Mouse (Mus musculus) MEL (cell line): ENCODE data around the gene Aco2. TPM values are rescaled to one million over a fixed set of nuclear protein-coding genes. Genes with fewer than 3 reads are reported as not detected.

Experiments used
- DNase-seq: peaks from one replicate; pipeline ENCODE4 v3.0.0; 2011; ENCODE audit warnings: low read depth, low spot score
- H3K27ac ChIP-seq: 2 replicates; pipeline ENCODE4 v1.5.1; 2012; ENCODE audit warnings: low read depth, mild to moderate bottlenecking, control low read depth, low read length, moderate library complexity; ENCODE audit not compliant: control insufficient read depth
- H3K27me3 ChIP-seq, 2 experiments: fragments of 150-350 bp in 1 of 2; sonication (generic) in 1 of 2; 2 replicates each; pipeline ENCODE4 v1.6.1; 2012; ENCODE audit warnings: low read length in 2 of 2, mild to moderate bottlenecking in 2 of 2, improper control_type of control experiment in 1 of 2, moderate library complexity in 1 of 2; ENCODE audit not compliant: insufficient read depth in 2 of 2, control insufficient read depth in 1 of 2
- H3K36me3 ChIP-seq, 2 experiments: 2 replicates each; pipeline ENCODE4 v1.6.1; 2012 to 2014; ENCODE audit warnings: low read length in 2 of 2, improper control_type of control experiment in 1 of 2, inconsistent platforms in 1 of 2, mild to moderate bottlenecking in 1 of 2; ENCODE audit not compliant: insufficient read depth in 2 of 2, control insufficient read depth in 1 of 2
- H3K4me1 ChIP-seq, 2 experiments: fragments of 150-350 bp in 1 of 2; sonication (generic) in 1 of 2; 2 replicates each; pipeline ENCODE4 v1.6.1; 2012; ENCODE audit warnings: low read length in 2 of 2, improper control_type of control experiment in 1 of 2, mild to moderate bottlenecking in 1 of 2; ENCODE audit not compliant: insufficient read depth in 2 of 2, control insufficient read depth in 1 of 2
- H3K4me3 ChIP-seq, 2 experiments: fragments of 150-350 bp in 1 of 2; sonication (generic) in 1 of 2; 2 replicates each; pipeline ENCODE4 v1.5.1; 2012; ENCODE audit warnings: low read depth in 2 of 2, low read length in 2 of 2, mild to moderate bottlenecking in 2 of 2, moderate library complexity in 2 of 2, control low read depth in 1 of 2, improper control_type of control experiment in 1 of 2; ENCODE audit not compliant: control insufficient read depth in 1 of 2, insufficient read depth in 1 of 2
- H3K79me2 ChIP-seq: 2 replicates; pipeline ENCODE4 v1.6.1; 2012; ENCODE audit warnings: mild to moderate bottlenecking, low read length, moderate library complexity; ENCODE audit not compliant: control insufficient read depth, poor library complexity, insufficient read depth
- H3K9ac ChIP-seq: 2 replicates; pipeline ENCODE4 v1.6.1; 2012; ENCODE audit warnings: low read depth, mild to moderate bottlenecking, control low read depth, low read length, moderate library complexity; ENCODE audit not compliant: control insufficient read depth, poor library complexity, severe bottlenecking
- H3K9me3 ChIP-seq: fragments of 150-350 bp; sonication (generic); replicated peaks from 2 replicates; pipeline ENCODE4 v1.6.1; 2012; ENCODE audit warnings: mild to moderate bottlenecking, low read length, improper control_type of control experiment, moderate library complexity; ENCODE audit not compliant: insufficient read depth
- GABPA ChIP-seq: IDR thresholded peaks from 2 replicates; pipeline ENCODE4 v1.6.1; 2012; ENCODE audit warnings: low read depth, mild to moderate bottlenecking, inconsistent platforms, low read length, improper control_type of control experiment, moderate library complexity
- GATA1 ChIP-seq: IDR thresholded peaks from 2 replicates; pipeline ENCODE4 v1.6.1; 2011; ENCODE audit warnings: low read depth, low read length, improper control_type of control experiment
- HCFC1 ChIP-seq: IDR thresholded peaks from 2 replicates; pipeline ENCODE4 v1.6.1; 2012; ENCODE audit warnings: low read depth, mild to moderate bottlenecking, inconsistent platforms, low read length, improper control_type of control experiment, moderate library complexity
- KAT2A ChIP-seq: conservative IDR thresholded peaks from 2 replicates; pipeline ENCODE4 v1.6.1; 2012; ENCODE audit warnings: low read depth, low read length, improper control_type of control experiment, inconsistent platforms
- MAFK ChIP-seq: IDR thresholded peaks from 2 replicates; pipeline ENCODE4 v1.6.1; 2011; ENCODE audit warnings: low read depth, mild to moderate bottlenecking, low read length, improper control_type of control experiment, borderline replicate concordance
- MAZ ChIP-seq: IDR thresholded peaks from 2 replicates; pipeline ENCODE4 v1.6.1; 2012; ENCODE audit warnings: low read depth, mild to moderate bottlenecking, inconsistent platforms, low read length, improper control_type of control experiment
- MYB ChIP-seq: IDR thresholded peaks from 2 replicates; pipeline ENCODE4 v1.6.1; 2011; ENCODE audit warnings: mild to moderate bottlenecking, low read depth, low read length, improper control_type of control experiment
- MYC ChIP-seq: IDR thresholded peaks from 2 replicates; pipeline ENCODE4 v1.6.1; 2011; ENCODE audit warnings: low read depth, mild to moderate bottlenecking, low read length, improper control_type of control experiment, moderate library complexity
- POLR2AphosphoS2 ChIP-seq: IDR thresholded peaks from 2 replicates; pipeline ENCODE4 v1.6.1; 2011; ENCODE audit warnings: low read length, improper control_type of control experiment
- POLR2AphosphoS5 ChIP-seq: IDR thresholded peaks from 2 replicates; pipeline ENCODE4 v1.6.1; 2012; ENCODE audit warnings: low read depth, borderline replicate concordance, mild to moderate bottlenecking, inconsistent platforms, low read length, moderate library complexity, mixed read lengths
- RAD21 ChIP-seq: IDR thresholded peaks from 2 replicates; pipeline ENCODE4 v1.6.1; 2011; ENCODE audit warnings: mild to moderate bottlenecking, low read depth, low read length, improper control_type of control experiment
- RCOR1 ChIP-seq: IDR thresholded peaks from 2 replicates; pipeline ENCODE4 v1.6.1; 2012; ENCODE audit warnings: low read depth, mild to moderate bottlenecking, inconsistent platforms, low read length, improper control_type of control experiment
- SIN3A ChIP-seq: IDR thresholded peaks from 2 replicates; pipeline ENCODE4 v1.6.1; 2012; ENCODE audit warnings: low read length, improper control_type of control experiment, inconsistent platforms
- SMC3 ChIP-seq: IDR thresholded peaks from 2 replicates; pipeline ENCODE4 v1.6.1; 2011; ENCODE audit warnings: low read depth, low read length, improper control_type of control experiment
- TAL1 ChIP-seq: IDR thresholded peaks from 2 replicates; pipeline ENCODE4 v1.6.1; 2012; ENCODE audit warnings: mild to moderate bottlenecking, inconsistent platforms, low read length, moderate library complexity, mixed read lengths
- TBP ChIP-seq: IDR thresholded peaks from 2 replicates; pipeline ENCODE4 v1.8.0; 2011; ENCODE audit warnings: low read depth, low read length, improper control_type of control experiment
- TCF12 ChIP-seq: IDR thresholded peaks from 2 replicates; pipeline ENCODE4 v1.6.1; 2014; ENCODE audit warnings: low read depth, mild to moderate bottlenecking, inconsistent platforms, low read length, improper control_type of control experiment, moderate library complexity
- USF1 ChIP-seq: IDR thresholded peaks from 2 replicates; pipeline ENCODE4 v1.6.1; 2014; ENCODE audit warnings: low read depth, mild to moderate bottlenecking, inconsistent platforms, low read length, improper control_type of control experiment, moderate library complexity
- ZC3H11A ChIP-seq: IDR thresholded peaks from 2 replicates; pipeline ENCODE4 v1.6.1; 2012; ENCODE audit warnings: low read depth, mild to moderate bottlenecking, inconsistent platforms, low read length, improper control_type of control experiment
- ZKSCAN1 ChIP-seq: IDR thresholded peaks from 2 replicates; pipeline ENCODE4 v1.6.1; 2012; ENCODE audit warnings: low read depth, mild to moderate bottlenecking, inconsistent platforms, low read length, improper control_type of control experiment, moderate library complexity
- ZMIZ1 ChIP-seq: IDR thresholded peaks from 2 replicates; pipeline ENCODE4 v1.6.1; 2012; ENCODE audit warnings: low read depth, mild to moderate bottlenecking, inconsistent platforms, low read length, improper control_type of control experiment, moderate library complexity
- polyA plus RNA-seq, 2 experiments: library from polyadenylated mRNA; stranded (reverse) in 1 of 2; unstranded in 1 of 2; fragments of >175 nt in 1 of 2; fragments of >200 nt in 1 of 2; gene quantifications; 2 replicates each; pipeline versions ENCODE4 v1.2.1 to v1.2.4; 2012; ENCODE audit warnings: low replicate concordance in 2 of 2, low read depth in 1 of 2; ENCODE audit not compliant: insufficient read length in 2 of 2, insufficient read depth in 1 of 2, missing spikeins in 1 of 2
- total RNA-seq: library from RNA; depleted of rRNA; stranded (reverse); fragments of 300-350 nt; gene quantifications from 2 replicates; pipeline ENCODE4 v1.2.3, GENCODE M21; 2012

Aco2 gene
- total and polyA plus RNA-seq, 3 experiments: 248 to 1,242 (median 447) TPM

- TF ChIP-seq ZMIZ1: no peak
- no peak overlapping the region for H3K9ac ChIP-seq
- H3K4me1 ChIP-seq: peaks cover 11 to 16% of the 10 kb centered on the region in 2 experiments; a peak in 3 of 4 replicates
- no peaks in the 10 kb centered on the region for H3K9me3 ChIP-seq
- H3K27me3 ChIP-seq: no peaks in the 10 kb centered on the region
- DNase-seq: no peak
- H3K27ac ChIP-seq: no peak overlapping the region
- H3K79me2 ChIP-seq: no peaks in the 10 kb centered on the region
- peaks cover 17 to 22% of the 10 kb centered on the region in 2 experiments for H3K36me3 ChIP-seq
- no peak overlapping the region for H3K4me3 ChIP-seq
Observed at GRCm38 (mm10) chr15:81894002-81894401, 21.9 kb downstream of the Aco2 start.

DNA sequence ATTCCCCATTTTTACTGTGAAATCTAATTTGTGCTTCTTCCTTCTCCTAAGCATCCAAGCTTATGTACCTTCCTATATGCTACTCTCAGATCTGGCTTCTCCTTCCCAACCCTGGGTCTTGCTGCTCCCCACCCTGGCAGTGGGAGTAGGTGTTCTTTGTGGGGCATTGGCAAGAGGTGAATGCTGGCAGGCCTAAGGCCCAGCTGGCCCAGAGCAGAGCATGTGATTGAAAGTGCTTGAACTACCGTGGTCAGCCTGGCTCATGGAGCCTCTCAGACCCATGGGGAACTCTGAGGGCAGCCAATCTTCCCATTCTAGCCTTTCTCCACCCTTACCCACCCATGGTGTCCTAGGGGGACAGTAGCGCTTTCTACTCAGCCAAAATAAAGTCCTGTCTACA, 24.3 kb downstream of the Aco2 start:
- Histone ChIP-seq H3K4me3 (no peak overlapping the region), H3K36me3 (peaks cover 8 to 13% of the 10 kb centered on the region in 2 experiments)
- TF ChIP-seq MYC (no peak), ZMIZ1 (no peak), KAT2A (no peak), MAFK (no peak), TCF12 (no peak), GATA1 (no peak)
- TF ChIP-seq, all 39 proteins: peak for 0
- no peaks in the 10 kb centered on the region for H3K9me3 ChIP-seq
- no peaks in the 10 kb centered on the region for H3K79me2 ChIP-seq
- peaks cover 2 to 11% of the 10 kb centered on the region in 2 experiments; a peak in 3 of 4 replicates for H3K4me1 ChIP-seq
- no peaks in the 10 kb centered on the region for H3K27me3 ChIP-seq
- no peak overlapping the region for H3K9ac ChIP-seq
- no peak for DNase-seq
- no peak overlapping the region for H3K27ac ChIP-seq

- TF ChIP-seq TAL1 (no peak), GATA1 (no peak)
- H3K4me3 ChIP-seq: no peak overlapping the region
- H3K79me2 ChIP-seq: no peaks in the 10 kb centered on the region
- H3K36me3 ChIP-seq: peaks cover 0 to 16% of the 10 kb centered on the region in 2 experiments; a peak in 3 of 4 replicates
- no peak overlapping the region for H3K9ac ChIP-seq
- H3K4me1 ChIP-seq: no peaks in the 10 kb centered on the region
- H3K27me3 ChIP-seq: no peaks in the 10 kb centered on the region
- H3K9me3 ChIP-seq: no peaks in the 10 kb centered on the region
- DNase-seq: no peak
- no peak overlapping the region for H3K27ac ChIP-seq
Observed at GRCm38 (mm10) chr15:81897607-81898285, 25.6 kb downstream of the Aco2 start.

DNA sequence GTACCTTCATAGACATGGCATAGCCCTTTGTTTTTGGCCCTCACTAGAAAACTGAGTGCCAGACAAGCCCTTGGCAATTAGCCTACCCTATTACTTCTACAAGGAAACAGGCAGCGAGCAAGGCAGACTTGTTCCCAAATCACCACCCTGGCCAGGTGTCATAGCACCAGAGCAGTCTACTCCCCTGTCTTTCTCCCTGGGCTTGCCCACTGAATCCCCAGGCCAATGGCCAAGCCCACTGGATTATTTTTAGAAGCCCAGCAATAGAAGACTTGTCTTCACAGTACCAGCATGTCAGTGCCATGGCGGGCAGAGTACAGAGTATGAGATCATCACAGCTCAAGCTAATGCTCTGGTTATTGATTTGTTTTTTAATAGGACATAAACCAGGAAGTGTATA, 26.6 kb downstream of the Aco2 start:
- Histone ChIP-seq H3K9ac (no peak overlapping the region), H3K4me3 (no peak overlapping the region), H3K36me3 (peaks cover 0 to 14% of the 10 kb centered on the region in 2 experiments; a peak in 2 of 4 replicates), H3K79me2 (no peaks in the 10 kb centered on the region), H3K4me1 (no peaks in the 10 kb centered on the region), H3K27ac (no peak overlapping the region), H3K27me3 (no peaks in the 10 kb centered on the region), H3K9me3 (no peaks in the 10 kb centered on the region)
- DNase-seq: no peak
- TF ChIP-seq ZKSCAN1: no peak
- no peak for TF ChIP-seq HCFC1
- no peak for TF ChIP-seq MAZ
- no peak for TF ChIP-seq POLR2AphosphoS5
- no peak for TF ChIP-seq RCOR1
- no peak for TF ChIP-seq MYC
- no peak for TF ChIP-seq ZC3H11A
- no peak for TF ChIP-seq GABPA
- no peak for TF ChIP-seq USF1
- no peak for TF ChIP-seq TBP
- no peak for TF ChIP-seq SIN3A
- no peak for TF ChIP-seq POLR2AphosphoS2
- no peak for TF ChIP-seq MYB
- no peak for TF ChIP-seq SMC3
- TF ChIP-seq RAD21: no peak
